Mouse (Mus musculus) stomach, postnatal 0 days (tissue): Measurements from ENCODE around the gene Baat. TPM values are rescaled to one million over a fixed set of nuclear protein-coding genes. Genes with fewer than 3 reads are reported as not detected.
"Not testable (repeated sequence)": the region's sequence is repeated elsewhere in the genome, so short reads cannot be mapped to it uniquely, and the experiment has no call there.

ENCODE experiments used
- ATAC-seq: fragments of 200-750 bp; cut with Nextera tagmentation; 2 replicates; pipeline ENCODE4 v1.8.0; 2017; ENCODE audit not compliant: low FRiP score, low TSS enrichment
- DNase-seq: peaks from one replicate; pipeline ENCODE4 v3.0.0-alpha.2; 2016; ENCODE audit warnings: low spot score
- H3K27ac ChIP-seq: fragments of 300-500 bp; sonication (generic); replicated peaks from 2 replicates; pipeline ENCODE4 v1.5.1; 2014; ENCODE audit warnings: mild to moderate bottlenecking, control low read depth
- H3K27me3 ChIP-seq: fragments of 300-500 bp; sonication (generic); 2 replicates; pipeline ENCODE4 v1.6.1; 2014; ENCODE audit warnings: low read length; ENCODE audit not compliant: control insufficient read depth, insufficient read depth
- H3K36me3 ChIP-seq: fragments of 300-500 bp; sonication (generic); 2 replicates; pipeline ENCODE4 v1.6.1; 2014; ENCODE audit warnings: low read length, mixed read lengths; ENCODE audit not compliant: control insufficient read depth, insufficient read depth
- H3K4me1 ChIP-seq: fragments of 300-500 bp; sonication (generic); replicated peaks from 2 replicates; pipeline ENCODE4 v1.6.1; 2014; ENCODE audit warnings: antibody characterized with exemption; ENCODE audit not compliant: control insufficient read depth, insufficient read depth
- H3K4me2 ChIP-seq: fragments of 300-500 bp; sonication (generic); replicated peaks from 2 replicates; pipeline ENCODE4 v1.6.1; 2014; ENCODE audit warnings: low read depth, mild to moderate bottlenecking, control low read depth, moderate library complexity
- H3K4me3 ChIP-seq: fragments of 300-500 bp; sonication (generic); 2 replicates; pipeline ENCODE4 v1.5.1; 2014; ENCODE audit warnings: low read depth, low read length, control low read depth
- H3K9ac ChIP-seq: fragments of 300-500 bp; sonication (generic); 2 replicates; pipeline ENCODE4 v1.6.1; 2014; ENCODE audit warnings: mild to moderate bottlenecking, low read length, control low read depth, mixed read lengths
- H3K9me3 ChIP-seq: fragments of 300-500 bp; sonication (generic); 2 replicates; pipeline ENCODE4 v1.6.1; 2016; ENCODE audit warnings: low read length; ENCODE audit not compliant: control insufficient read depth
- CTCF ChIP-seq: IDR thresholded peaks from 2 replicates; pipeline ENCODE4 v1.5.1; 2016; ENCODE audit warnings: antibody characterized with exemption, low read depth, mild to moderate bottlenecking, moderate library complexity
- EP300 ChIP-seq: optimal IDR thresholded peaks from 2 replicates; pipeline ENCODE3; 2016; ENCODE audit warnings: antibody characterized with exemption
- WGBS: fragments of 180-500 bp; shearing (Covaris S2); extraction: QIAGEN DNeasy Blood & Tissue Kit; methylation state at CpG from one replicate; pipeline ENCODE4 v1.1.7; 2014; 5-methylcytosine and 5-hydroxymethylcytosine counted together
- polyA plus RNA-seq: library from polyadenylated mRNA; unstranded; fragments of >200 nt; fragmentation: Nextera tagmentation; extraction: Ambion mirVana; gene quantifications from 2 replicates; pipeline ENCODE4 v1.2.1, GENCODE M21; 2015

Gene Baat
- polyA plus RNA-seq, 1 experiment from 2014 or later, result not detected

GRCm38 (mm10) chr4:49456171-49456570 lies 50.2 kb downstream of the Baat start:
- no peak for TF ChIP-seq EP300
- TF ChIP-seq CTCF, result no peak
- Histone ChIP-seq H3K36me3 (no peaks in the 10 kb centered on the region), H3K4me3 (no peak overlapping the region), H3K4me1 (no peaks in the 10 kb centered on the region), H3K9me3 (no peaks in the 10 kb centered on the region), H3K4me2 (no peak overlapping the region), H3K27me3 (no peaks in the 10 kb centered on the region), H3K27ac (no peak overlapping the region), H3K9ac (no peak overlapping the region)
- DNase-seq, result no peak
- ATAC-seq, result no peak
- WGBS, result 43% methylated on average over 2 of the region's 2 CpGs

- Histone ChIP-seq H3K9ac (no peak overlapping the region), H3K9me3 (no peaks in the 10 kb centered on the region), H3K27ac (no peak overlapping the region), H3K27me3 (no peaks in the 10 kb centered on the region), H3K4me1 (no peaks in the 10 kb centered on the region), H3K4me3 (no peak overlapping the region), H3K4me2 (no peak overlapping the region), H3K36me3 (no peaks in the 10 kb centered on the region)
- DNase-seq (no peak), ATAC-seq (peak; percentile 58; the same call in 1 of the 2 replicates)
- TF ChIP-seq CTCF (no peak), EP300 (no peak)
- WGBS, result 34% methylated on average over 1 of the region's 1 CpGs
Measured at GRCm38 (mm10) chr4:49451848-49452551, 54.4 kb downstream of the Baat start.

- 50% methylated on average over 1 of the region's 1 CpGs for WGBS
- not testable (repeated sequence) for H3K4me1 ChIP-seq, H3K27ac ChIP-seq, H3K9me3 ChIP-seq, H3K4me3 ChIP-seq, H3K9ac ChIP-seq, H3K27me3 ChIP-seq, H3K36me3 ChIP-seq, H3K4me2 ChIP-seq
- peak; percentile 46 for DNase-seq
- ATAC-seq, result peak; percentile 69
Measured at GRCm38 (mm10) chr4:49451133-49451847, 55.1 kb downstream of the Baat start.

Other genes starting within 250 kb of the Baat start
- 2.0 and 2.1 TPM in 2 replicates for gene Acnat2, start 98.4 kb downstream of the Baat start, polyA plus RNA-seq
- 1.4 and 2.6 TPM in 2 replicates for gene Acnat1, start 32.6 kb downstream of the Baat start, polyA plus RNA-seq
- gene Mrpl50, start 14.5 kb upstream of the Baat start, polyA plus RNA-seq, result 58.5 and 61.0 TPM in 2 replicates
- 1.9 and 2.1 TPM in 2 replicates for gene Zfp189, start 14.6 kb upstream of the Baat start, polyA plus RNA-seq
- gene Aldob, start 43.0 kb upstream of the Baat start, polyA plus RNA-seq, result 3.0 and 6.1 TPM in 2 replicates
- gene Tmem246, start 91.3 kb upstream of the Baat start, polyA plus RNA-seq, result 62.6 and 70.0 TPM in 2 replicates
- 14.3 and 17.4 TPM in 2 replicates for gene Rnf20, start 125.4 kb upstream of the Baat start, polyA plus RNA-seq
- gene Ppp3r2, start 175.5 kb upstream of the Baat start, polyA plus RNA-seq, result 0.05 TPM in 1 of 2 replicates, not detected in the other